Comparison of ENCODE assay signal across 7 mouse cellular contexts in genomic region chr15:94542567-94543408, GRCm38 (mm10). TPM values are rescaled to one million over a fixed set of nuclear protein-coding genes. Genes with fewer than 3 reads are reported as not detected.
DNase-seq lines count a peak whose midpoint lies in the region; ATAC-seq lines count a peak whose summit lies in the region.

No protein-coding gene starts in this region.

- no peak for DNase-seq in neural tube, embryonic 11.5 days (ENCODE audit: low spot score)
- no peak for DNase-seq in neural tube, embryonic 10.5 days (ENCODE audit: extremely low spot score, low spot score)
- no peak for DNase-seq in thymus, postnatal 25 days
- DNase-seq in cerebellum, adult 9-10 months, result no peak

- peak overlapping the region; percentile 71 for H3K9ac ChIP-seq in neural tube, embryonic 11.5 days (ENCODE audit: low read length)
- peak overlapping the region; percentile 73 for H3K9ac ChIP-seq in forebrain, embryonic 13.5 days
- H3K9ac ChIP-seq in liver, embryonic 12.5 days, result peak overlapping the region; percentile 76
- H3K9ac ChIP-seq in stomach, embryonic 16.5 days (ENCODE audit: low read length), result peak overlapping the region; percentile 79

- ATAC-seq in neural tube, embryonic 11.5 days (ENCODE audit: insufficient read depth, low FRiP score, low TSS enrichment), result peak; percentile 81
- peak; percentile 92 for ATAC-seq in forebrain, embryonic 13.5 days
- ATAC-seq in liver, embryonic 12.5 days, result peak; percentile 81
- peak; percentile 83 for ATAC-seq in stomach, embryonic 16.5 days (ENCODE audit: insufficient read depth, low FRiP score)

- 14% methylated on average over 19 of the region's 22 CpGs for WGBS in neural tube, embryonic 11.5 days
- 9% methylated on average over 21 of the region's 22 CpGs for WGBS in forebrain, embryonic 13.5 days
- 7% methylated on average over 20 of the region's 22 CpGs for WGBS in liver, embryonic 12.5 days (ENCODE audit: insufficient replicate concordance)
- WGBS in stomach, embryonic 16.5 days, result 7% methylated on average over 22 of the region's 22 CpGs

- no peaks in the 10 kb centered on the region for H3K27me3 ChIP-seq in neural tube, embryonic 11.5 days (ENCODE audit: control insufficient read depth, insufficient read depth, low read length)
- H3K27me3 ChIP-seq in forebrain, embryonic 13.5 days, result no peaks in the 10 kb centered on the region
- H3K27me3 ChIP-seq in liver, embryonic 12.5 days (replicated peaks), result no peaks in the 10 kb centered on the region
- no peaks in the 10 kb centered on the region for H3K27me3 ChIP-seq in stomach, embryonic 16.5 days (ENCODE audit: control insufficient read depth, insufficient read depth, low read length)

- peak overlapping the region; percentile 65 for H3K4me2 ChIP-seq in neural tube, embryonic 11.5 days (ENCODE audit: low read depth)
- peak overlapping the region; percentile 71 for H3K4me2 ChIP-seq in forebrain, embryonic 13.5 days
- H3K4me2 ChIP-seq in liver, embryonic 12.5 days, result peak overlapping the region; percentile 88
- H3K4me2 ChIP-seq in stomach, embryonic 16.5 days (ENCODE audit: low read depth, low read length), result peak overlapping the region; percentile 76

- no peaks in the 10 kb centered on the region for H3K36me3 ChIP-seq in neural tube, embryonic 11.5 days (ENCODE audit: control insufficient read depth, insufficient read depth, low read length)
- H3K36me3 ChIP-seq in forebrain, embryonic 13.5 days (ENCODE audit: poor library complexity, severe bottlenecking), result no peaks in the 10 kb centered on the region
- peaks cover 11% of the 10 kb centered on the region for H3K36me3 ChIP-seq in liver, embryonic 12.5 days
- no peaks in the 10 kb centered on the region; the same call in 1 of the 2 replicates for H3K36me3 ChIP-seq in stomach, embryonic 16.5 days (ENCODE audit: control insufficient read depth, insufficient read depth, low read length)

- no peaks in the 10 kb centered on the region for H3K9me3 ChIP-seq in neural tube, embryonic 11.5 days (ENCODE audit: control insufficient read depth, low read length)
- H3K9me3 ChIP-seq in forebrain, embryonic 13.5 days (replicated peaks), result no peaks in the 10 kb centered on the region
- no peaks in the 10 kb centered on the region for H3K9me3 ChIP-seq in liver, embryonic 12.5 days (replicated peaks)
- no peaks in the 10 kb centered on the region for H3K9me3 ChIP-seq in stomach, embryonic 16.5 days (replicated peaks; ENCODE audit: control insufficient read depth, low read length)

- no peak overlapping the region for H3K27ac ChIP-seq in neural tube, embryonic 11.5 days (ENCODE audit: low read depth, low read length)
- no peak overlapping the region for H3K27ac ChIP-seq in forebrain, embryonic 13.5 days
- peak overlapping the region; percentile 54; the same call in 1 of the 2 replicates for H3K27ac ChIP-seq in liver, embryonic 12.5 days
- peak overlapping the region; percentile 35; the same call in 1 of the 2 replicates for H3K27ac ChIP-seq in stomach, embryonic 16.5 days (ENCODE audit: low read length)

- peak overlapping the region; percentile 67 for H3K4me3 ChIP-seq in neural tube, embryonic 11.5 days (ENCODE audit: low read depth, low read length)
- peak overlapping the region; percentile 80 for H3K4me3 ChIP-seq in forebrain, embryonic 13.5 days
- H3K4me3 ChIP-seq in liver, embryonic 12.5 days, result peak overlapping the region; percentile 81
- peak overlapping the region; percentile 81 for H3K4me3 ChIP-seq in stomach, embryonic 16.5 days (replicated peaks; ENCODE audit: low read length)

- H3K4me1 ChIP-seq in neural tube, embryonic 11.5 days (ENCODE audit: control insufficient read depth, insufficient read depth, low read length), result no peaks in the 10 kb centered on the region
- peaks cover 7% of the 10 kb centered on the region for H3K4me1 ChIP-seq in forebrain, embryonic 13.5 days
- peaks cover 18% of the 10 kb centered on the region for H3K4me1 ChIP-seq in liver, embryonic 12.5 days
- peaks cover 5% of the 10 kb centered on the region for H3K4me1 ChIP-seq in stomach, embryonic 16.5 days (ENCODE audit: control insufficient read depth, insufficient read depth, low read length)

RNA-seq across cellular contexts. Expression of gene Pus7l, which starts 0.6 kb away (rescaled TPM):
- 10.9 and 11.9 TPM in 2 replicates for polyA plus RNA-seq in neural tube, embryonic 11.5 days (2014; fragmentation: Nextera tagmentation; extraction: Ambion mirVana)
- polyA plus RNA-seq in forebrain, embryonic 13.5 days (2015; fragmentation: Nextera tagmentation; extraction: Ambion mirVana), result 5.5 and 6.8 TPM in 2 replicates
- 7.7 and 8.0 TPM in 2 replicates for polyA plus RNA-seq in liver, embryonic 12.5 days (2016; fragmentation: Nextera tagmentation; extraction: Ambion mirVana)
- polyA plus RNA-seq in stomach, embryonic 16.5 days (2015; fragmentation: Nextera tagmentation; extraction: Ambion mirVana), result 7.7 and 8.9 TPM in 2 replicates

RNA-seq across cellular contexts. Expression of gene Irak4, which starts 0.7 kb away (rescaled TPM):
- polyA plus RNA-seq in neural tube, embryonic 11.5 days (2014; fragmentation: Nextera tagmentation; extraction: Ambion mirVana), result 2.6 and 3.4 TPM in 2 replicates
- polyA plus RNA-seq in forebrain, embryonic 13.5 days (2015; fragmentation: Nextera tagmentation; extraction: Ambion mirVana), result 1.7 and 1.8 TPM in 2 replicates
- 4.3 and 4.6 TPM in 2 replicates for polyA plus RNA-seq in liver, embryonic 12.5 days (2016; fragmentation: Nextera tagmentation; extraction: Ambion mirVana)
- polyA plus RNA-seq in stomach, embryonic 16.5 days (2015; fragmentation: Nextera tagmentation; extraction: Ambion mirVana), result 15.2 and 16.0 TPM in 2 replicates

RNA-seq across cellular contexts. Expression of gene Twf1, which starts 46.9 kb away (rescaled TPM):
- polyA plus RNA-seq in neural tube, embryonic 11.5 days (2014; fragmentation: Nextera tagmentation; extraction: Ambion mirVana), result 106 and 107 TPM in 2 replicates
- 112 and 114 TPM in 2 replicates for polyA plus RNA-seq in forebrain, embryonic 13.5 days (2015; fragmentation: Nextera tagmentation; extraction: Ambion mirVana)
- 31.4 and 35.2 TPM in 2 replicates for polyA plus RNA-seq in liver, embryonic 12.5 days (2016; fragmentation: Nextera tagmentation; extraction: Ambion mirVana)
- polyA plus RNA-seq in stomach, embryonic 16.5 days (2015; fragmentation: Nextera tagmentation; extraction: Ambion mirVana), result 94.9 and 103 TPM in 2 replicates

Comparison
In these comparisons a context has a peak if more than half of its experiments do, and no peak if none do; other contexts are left out.
1. H3K27ac ChIP-seq: peak in liver, embryonic 12.5 days (single experiment) and stomach, embryonic 16.5 days (single experiment); none in neural tube, embryonic 11.5 days (single experiment) and forebrain, embryonic 13.5 days (single experiment).
2. Peak in every context shown above with its lines, with median percentiles within 50 percentile points of each other: ATAC-seq, H3K4me2 ChIP-seq, H3K4me3 ChIP-seq and H3K9ac ChIP-seq.